Mouse (Mus musculus) spleen, adult 2 months (tissue): Measurements from ENCODE around the gene Nhsl2.

Source experiments
- CTCF ChIP-seq: fragments of 200-500 bp; IDR thresholded peaks from 2 replicates; pipeline ENCODE4 v1.5.1; 2011; ENCODE audit warnings: mild to moderate bottlenecking, inconsistent platforms; ENCODE audit not compliant: insufficient read depth, insufficient read length, insufficient replicate concordance; ENCODE audit errors: extremely low read depth
- POLR2A ChIP-seq: fragments of 200-500 bp; IDR thresholded peaks from 2 replicates; pipeline ENCODE4 v1.6.1; 2011; ENCODE audit warnings: low read depth, low read length, inconsistent platforms

DNA sequence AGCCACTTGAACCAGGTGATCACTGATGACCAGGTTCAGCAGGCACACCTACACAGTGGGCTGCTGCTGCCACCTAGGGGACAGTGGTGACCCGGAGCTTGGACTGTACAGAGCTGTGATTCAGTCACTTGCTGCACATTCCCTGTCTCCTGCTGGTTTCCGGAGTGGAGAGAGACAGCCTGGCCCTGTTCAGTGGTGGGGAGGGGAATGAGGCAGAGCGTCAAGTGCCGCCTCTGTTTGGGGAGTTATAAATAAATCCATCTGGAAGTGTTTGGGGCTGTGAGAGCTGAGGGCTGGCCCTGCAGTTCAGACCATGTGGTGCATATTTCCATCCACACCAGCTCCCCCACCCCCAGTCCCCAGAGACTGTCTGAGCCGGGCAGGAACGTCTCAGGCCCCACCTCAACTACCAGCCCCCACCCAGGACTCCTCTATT is 93.3 kb downstream of the Nhsl2 start:
- TF ChIP-seq CTCF (peak; percentile 40; the same call in 1 of the 2 replicates), POLR2A (no peak)
